Mouse (Mus musculus): ENCODE measurements around the gene Thbs4. TPM values are rescaled to one million over a fixed set of nuclear protein-coding genes. Genes with fewer than 3 reads are reported as not detected.

Gene Thbs4
- total and polyA plus RNA-seq, 2 experiments from 2014 or later: 13.4 to 15.3 TPM

DNA sequence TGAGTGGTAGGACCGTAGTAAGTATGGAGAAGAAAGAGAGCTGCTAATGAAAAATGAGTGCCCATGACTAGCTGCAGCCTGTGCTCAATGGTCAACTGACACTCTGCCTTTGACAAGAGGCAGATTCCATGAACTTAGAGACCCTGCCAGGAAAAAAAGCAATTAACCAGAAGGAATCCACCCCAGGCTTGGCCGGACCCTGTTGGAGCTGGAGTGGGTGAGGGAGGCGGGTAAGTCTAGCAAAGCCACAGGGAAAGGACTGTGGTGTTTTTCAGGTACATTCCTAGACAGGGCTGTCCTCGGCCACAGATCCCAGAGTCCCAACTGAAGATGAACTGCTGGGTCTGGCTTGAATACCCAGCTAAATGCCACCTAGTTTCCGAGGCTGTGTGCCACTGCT lies 61.8 kb downstream of the Thbs4 start:
- DNase-seq (ENCODE audit: low spot score): no peak
- Histone ChIP-seq H3K4me1 (ENCODE audit: control insufficient read depth, insufficient read depth) (no peaks in the 10 kb centered on the region), H3K27me3 (ENCODE audit: control insufficient read depth, insufficient read depth, low read length) (no peaks in the 10 kb centered on the region; the same call in 1 of the 2 replicates), H3K27ac (ENCODE audit: low read depth) (no peak overlapping the region), H3K9me3 (replicated peaks; ENCODE audit: control insufficient read depth, low read length) (no peaks in the 10 kb centered on the region), H3K36me3 (replicated peaks; ENCODE audit: control insufficient read depth, insufficient read depth, low read length) (no peaks in the 10 kb centered on the region), H3K9ac (replicated peaks; ENCODE audit: low read depth, low read length) (no peak overlapping the region), H3K4me3 (ENCODE audit: low read depth, low read length) (no peak overlapping the region), H3K4me2 (ENCODE audit: low read depth, low read length) (no peak overlapping the region)
- 76% methylated on average over 5 of the region's 5 CpGs for WGBS
- no peak for ATAC-seq (ENCODE audit: insufficient read depth, low read depth)
- TF ChIP-seq EP300 (IDR thresholded peaks at IDR 0.05; ENCODE audit: low read depth) (no peak), CTCF (IDR thresholded peaks at IDR 0.05; ENCODE audit: low read depth) (no peak)

GRCm38 (mm10) chr13:92731811-92732210 lies 62.8 kb downstream of the Thbs4 start:
- Histone ChIP-seq H3K27ac (ENCODE audit: low read depth) (no peak overlapping the region), H3K9me3 (replicated peaks; ENCODE audit: control insufficient read depth, low read length) (no peaks in the 10 kb centered on the region), H3K4me2 (ENCODE audit: low read depth, low read length) (no peak overlapping the region), H3K36me3 (replicated peaks; ENCODE audit: control insufficient read depth, insufficient read depth, low read length) (no peaks in the 10 kb centered on the region), H3K4me1 (ENCODE audit: control insufficient read depth, insufficient read depth) (no peaks in the 10 kb centered on the region), H3K4me3 (ENCODE audit: low read depth, low read length) (no peak overlapping the region), H3K9ac (replicated peaks; ENCODE audit: low read depth, low read length) (no peak overlapping the region), H3K27me3 (ENCODE audit: control insufficient read depth, insufficient read depth, low read length) (no peaks in the 10 kb centered on the region; the same call in 1 of the 2 replicates)
- TF ChIP-seq CTCF (IDR thresholded peaks at IDR 0.05; ENCODE audit: low read depth) (no peak), EP300 (IDR thresholded peaks at IDR 0.05; ENCODE audit: low read depth) (no peak)
- peak; percentile 49 for ATAC-seq (ENCODE audit: insufficient read depth, low read depth)
- DNase-seq (ENCODE audit: low spot score): no peak
- 48% methylated on average over 6 of the region's 6 CpGs for WGBS

DNA sequence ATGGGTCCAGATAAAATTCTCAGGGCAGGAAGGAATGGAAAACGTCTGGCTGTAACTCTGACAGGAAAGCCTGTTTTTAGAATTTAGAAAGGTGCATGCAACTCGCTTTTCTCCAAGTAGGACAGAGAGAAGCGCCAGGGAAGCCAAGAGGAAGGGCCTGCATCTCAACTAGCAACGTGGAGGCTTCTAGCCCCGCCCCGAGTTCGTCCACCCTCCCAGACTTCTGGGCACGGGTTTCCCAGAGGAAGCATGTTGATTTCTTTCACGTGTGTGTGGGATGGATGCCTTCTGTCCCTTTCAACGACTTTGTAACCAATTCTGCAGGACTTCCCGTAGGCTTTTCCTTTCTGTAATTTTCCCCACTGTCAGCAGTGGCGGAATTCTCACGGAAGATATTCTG lies 64.8 kb downstream of the Thbs4 start:
- Histone ChIP-seq H3K4me3 (ENCODE audit: low read depth, low read length) (no peak overlapping the region), H3K9ac (replicated peaks; ENCODE audit: low read depth, low read length) (no peak overlapping the region), H3K27me3 (ENCODE audit: control insufficient read depth, insufficient read depth, low read length) (no peaks in the 10 kb centered on the region; the same call in 1 of the 2 replicates), H3K4me1 (ENCODE audit: control insufficient read depth, insufficient read depth) (no peaks in the 10 kb centered on the region), H3K9me3 (replicated peaks; ENCODE audit: control insufficient read depth, low read length) (no peaks in the 10 kb centered on the region), H3K36me3 (replicated peaks; ENCODE audit: control insufficient read depth, insufficient read depth, low read length) (no peaks in the 10 kb centered on the region), H3K4me2 (ENCODE audit: low read depth, low read length) (peak overlapping the region; percentile 18), H3K27ac (ENCODE audit: low read depth) (no peak overlapping the region)
- 37% methylated on average over 13 of the region's 13 CpGs for WGBS
- TF ChIP-seq CTCF (IDR thresholded peaks at IDR 0.05; ENCODE audit: low read depth): no peak
- no peak for TF ChIP-seq EP300 (IDR thresholded peaks at IDR 0.05; ENCODE audit: low read depth)
- ATAC-seq (ENCODE audit: insufficient read depth, low read depth) (0 out of 2 replicates have a peak, but pooled peaks have one; percentile 53), DNase-seq (ENCODE audit: low spot score) (peak; percentile 22)

DNA sequence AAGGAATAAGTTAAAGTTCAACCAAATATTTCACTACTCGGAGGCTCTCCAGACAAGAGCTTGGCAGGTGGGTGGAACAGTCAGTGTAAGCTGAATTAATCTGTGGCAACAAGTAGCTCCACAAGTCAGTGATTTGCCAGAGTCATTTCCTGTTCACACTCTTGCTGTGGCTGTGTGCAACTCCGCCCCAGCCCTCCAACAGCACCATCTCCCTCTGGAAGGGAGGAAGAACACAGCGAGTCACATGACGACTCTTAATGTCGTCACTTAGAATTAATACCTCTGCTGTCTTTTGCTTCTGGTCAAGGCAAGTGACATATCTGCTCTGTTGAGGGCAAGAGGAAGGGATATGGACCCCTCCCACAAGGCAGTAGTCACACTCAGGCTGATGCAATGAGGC lies 72.2 kb downstream of the Thbs4 start:
- Histone ChIP-seq H3K4me2 (ENCODE audit: low read depth, low read length) (no peak overlapping the region), H3K9me3 (replicated peaks; ENCODE audit: control insufficient read depth, low read length) (no peaks in the 10 kb centered on the region), H3K27ac (ENCODE audit: low read depth) (no peak overlapping the region), H3K36me3 (replicated peaks; ENCODE audit: control insufficient read depth, insufficient read depth, low read length) (no peaks in the 10 kb centered on the region), H3K4me1 (ENCODE audit: control insufficient read depth, insufficient read depth) (no peaks in the 10 kb centered on the region), H3K27me3 (ENCODE audit: control insufficient read depth, insufficient read depth, low read length) (no peaks in the 10 kb centered on the region), H3K9ac (replicated peaks; ENCODE audit: low read depth, low read length) (no peak overlapping the region), H3K4me3 (ENCODE audit: low read depth, low read length) (no peak overlapping the region)
- ATAC-seq (ENCODE audit: insufficient read depth, low read depth) (no peak), DNase-seq (ENCODE audit: low spot score) (no peak)
- 62% methylated on average over 5 of the region's 5 CpGs for WGBS
- TF ChIP-seq CTCF (IDR thresholded peaks at IDR 0.05; ENCODE audit: low read depth) (no peak), EP300 (IDR thresholded peaks at IDR 0.05; ENCODE audit: low read depth) (no peak)

DNA sequence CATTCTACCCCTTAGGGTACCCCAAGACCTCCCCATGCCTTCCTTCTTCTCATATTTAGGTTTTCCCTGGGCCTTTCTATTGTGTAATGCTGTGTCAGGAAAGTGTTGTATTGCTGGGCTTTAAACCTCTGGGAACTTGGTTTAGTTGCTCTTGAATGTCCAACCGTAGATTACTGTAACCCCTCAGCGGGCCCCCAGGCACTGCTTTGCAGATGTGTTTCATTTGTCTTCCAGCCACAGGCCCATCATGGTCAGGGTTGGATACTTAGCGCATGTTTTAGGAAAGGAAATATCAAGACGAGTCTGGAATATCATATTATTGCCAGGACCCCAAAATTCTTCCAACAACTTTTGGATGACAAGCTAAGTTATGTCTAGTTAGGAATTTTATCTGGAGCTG lies 73.6 kb downstream of the Thbs4 start:
- Histone ChIP-seq H3K4me1 (ENCODE audit: control insufficient read depth, insufficient read depth) (no peaks in the 10 kb centered on the region), H3K9me3 (replicated peaks; ENCODE audit: control insufficient read depth, low read length) (no peaks in the 10 kb centered on the region), H3K4me2 (ENCODE audit: low read depth, low read length) (no peak overlapping the region), H3K4me3 (ENCODE audit: low read depth, low read length) (no peak overlapping the region), H3K36me3 (replicated peaks; ENCODE audit: control insufficient read depth, insufficient read depth, low read length) (no peaks in the 10 kb centered on the region), H3K9ac (replicated peaks; ENCODE audit: low read depth, low read length) (no peak overlapping the region), H3K27ac (ENCODE audit: low read depth) (no peak overlapping the region), H3K27me3 (ENCODE audit: control insufficient read depth, insufficient read depth, low read length) (no peaks in the 10 kb centered on the region)
- DNase-seq (ENCODE audit: low spot score): no peak
- ATAC-seq (ENCODE audit: insufficient read depth, low read depth): no peak
- TF ChIP-seq CTCF (IDR thresholded peaks at IDR 0.05; ENCODE audit: low read depth) (no peak), EP300 (IDR thresholded peaks at IDR 0.05; ENCODE audit: low read depth) (no peak)
- WGBS: 87% methylated on average over 4 of the region's 4 CpGs
